Mouse (Mus musculus) CH12.LX (cell line): ENCODE results near the gene Plin3. TPM values are rescaled to one million over a fixed set of nuclear protein-coding genes. Genes with fewer than 3 reads are reported as not detected.
"Not testable (repeated sequence)": the region's sequence is repeated elsewhere in the genome, so short reads cannot be mapped to it uniquely, and the experiment has no call there.

Experiments used
- DNase-seq: peaks from one replicate; pipeline ENCODE4 v3.0.0-alpha.2; 2013; ENCODE audit errors: extremely low read depth
- H3K27ac ChIP-seq: 2 replicates; pipeline ENCODE4 v1.5.1; 2012; ENCODE audit warnings: low read depth, mild to moderate bottlenecking, control low read depth, moderate library complexity; ENCODE audit not compliant: insufficient read depth
- H3K27me3 ChIP-seq: replicated peaks from 2 replicates; pipeline ENCODE3; 2012; ENCODE audit warnings: inconsistent platforms
- H3K36me3 ChIP-seq, 2 experiments: replicated peaks in 1 of 2; 2 replicates each; pipeline versions ENCODE3 to v1.6.1; 2012; ENCODE audit warnings: inconsistent platforms in 1 of 2, low read length in 1 of 2, mild to moderate bottlenecking in 1 of 2, mixed read lengths in 1 of 2, moderate library complexity in 1 of 2; ENCODE audit not compliant: control insufficient read depth in 1 of 2, insufficient read depth in 1 of 2
- H3K4me1 ChIP-seq, 2 experiments: 2 replicates each; pipeline ENCODE4 v1.6.1; 2012; ENCODE audit warnings: inconsistent platforms in 1 of 2, moderate library complexity in 1 of 2; ENCODE audit not compliant: insufficient read depth in 2 of 2, control insufficient read depth in 1 of 2
- H3K4me2 ChIP-seq: 2 replicates; pipeline ENCODE4 v1.6.1; 2012; ENCODE audit warnings: low read depth, mild to moderate bottlenecking, control low read depth; ENCODE audit not compliant: poor library complexity, insufficient read depth, severe bottlenecking
- H3K4me3 ChIP-seq, 3 experiments: fragments of 150-350 bp in 1 of 3; sonication (generic) in 1 of 3; replicated peaks in 1 of 3; 2 replicates each; pipeline versions ENCODE3 to v1.5.1; 2011 to 2012; ENCODE audit warnings: low read depth in 2 of 3, low read length in 2 of 3, mild to moderate bottlenecking in 2 of 3, moderate library complexity in 2 of 3, control low read depth in 1 of 3, improper control_type of control experiment in 1 of 3, inconsistent platforms in 1 of 3, mixed read lengths in 1 of 3; ENCODE audit not compliant: poor library complexity in 1 of 3
- H3K79me2 ChIP-seq: replicated peaks from 2 replicates; pipeline ENCODE4 v1.6.1; 2012; ENCODE audit warnings: mild to moderate bottlenecking, moderate library complexity; ENCODE audit not compliant: control insufficient read depth, poor library complexity, insufficient read depth, severe bottlenecking; ENCODE audit errors: extremely low read depth
- H3K9ac ChIP-seq: 2 replicates; pipeline ENCODE4 v1.6.1; 2012; ENCODE audit warnings: low read depth, mild to moderate bottlenecking, control low read depth, moderate library complexity; ENCODE audit not compliant: insufficient read depth
- H3K9me3 ChIP-seq: replicated peaks from 2 replicates; pipeline ENCODE3; 2012; ENCODE audit warnings: low read length, inconsistent platforms, mixed read lengths
- BHLHE40 ChIP-seq: IDR thresholded peaks from 2 replicates; pipeline ENCODE4 v1.6.1; 2011; ENCODE audit warnings: mild to moderate bottlenecking, low read depth, low read length, improper control_type of control experiment
- CTCF ChIP-seq, 2 experiments: IDR thresholded peaks in 1 of 2; conservative IDR thresholded peaks in 1 of 2; 2 replicates each; pipeline ENCODE4 v1.5.1; 2011 to 2012; ENCODE audit warnings: low read depth in 2 of 2, low read length in 2 of 2, improper control_type of control experiment in 1 of 2, inconsistent platforms in 1 of 2, mild to moderate bottlenecking in 1 of 2, moderate library complexity in 1 of 2
- ELF1 ChIP-seq: IDR thresholded peaks from 2 replicates; pipeline ENCODE4 v1.6.1; 2014; ENCODE audit warnings: low read depth, mild to moderate bottlenecking, inconsistent platforms, low read length, improper control_type of control experiment
- MAX ChIP-seq: IDR thresholded peaks from 2 replicates; pipeline ENCODE4 v1.6.1; 2011; ENCODE audit warnings: low read length, improper control_type of control experiment
- MXI1 ChIP-seq: IDR thresholded peaks from 2 replicates; pipeline ENCODE4 v1.6.1; 2011; ENCODE audit warnings: mild to moderate bottlenecking, low read depth, low read length, improper control_type of control experiment
- MYC ChIP-seq: IDR thresholded peaks from 2 replicates; pipeline ENCODE4 v1.6.1; 2011; ENCODE audit warnings: low read depth, mild to moderate bottlenecking, improper control_type of control experiment, low read length
- TCF12 ChIP-seq: IDR thresholded peaks from 2 replicates; pipeline ENCODE4 v1.6.1; 2014; ENCODE audit warnings: low read depth, mild to moderate bottlenecking, inconsistent platforms, low read length, improper control_type of control experiment
- UBTF ChIP-seq: IDR thresholded peaks from 2 replicates; pipeline ENCODE4 v1.6.1; 2012; ENCODE audit warnings: low read depth, mild to moderate bottlenecking, inconsistent platforms, low read length, improper control_type of control experiment, moderate library complexity
- USF1 ChIP-seq: IDR thresholded peaks from 2 replicates; pipeline ENCODE4 v1.6.1; 2014; ENCODE audit warnings: low read depth, mild to moderate bottlenecking, inconsistent platforms, low read length, improper control_type of control experiment
- ZNF384 ChIP-seq: IDR thresholded peaks from 2 replicates; pipeline ENCODE4 v1.6.1; 2012; ENCODE audit warnings: low read depth, low read length, improper control_type of control experiment, inconsistent platforms
- dilution Hi-C: fragments of 300-500 bp; cut with MboI; formaldehyde crosslinking; loops from 2 replicates; pipeline ENCODE4 v1.14.3; 2020; ENCODE audit warnings: low sequenced_read_pairs; ENCODE audit not compliant: extremely low pct_unique_long_range_greater_than_20kb, extremely low pct_ligation_motif_present
- in situ Hi-C: fragments of 300-500 bp; cut with MboI; formaldehyde crosslinking; loops from 3 replicates; pipeline ENCODE4 v1.14.3; 2019; ENCODE audit warnings: low sequenced_read_pairs, low pct_ligation_motif_present, low pct_unique_long_range_greater_than_20kb, mixed read lengths
- polyA plus RNA-seq: library from polyadenylated mRNA; unstranded; fragments of >175 nt; gene quantifications from 2 replicates; pipeline ENCODE4 v1.2.1, GENCODE M21; 2012; ENCODE audit warnings: low read depth; ENCODE audit not compliant: insufficient read length
- total RNA-seq, 2 experiments: library from RNA; depleted of rRNA; stranded (reverse); fragments of 300-350 nt in 1 of 2; fragments of >200 nt in 1 of 2; gene quantifications; 2 replicates each; pipeline ENCODE4 v1.2.3; 2012 to 2014

Plin3 gene
- total and polyA plus RNA-seq, 3 experiments: 17.3 to 23.3 (median 18.5) TPM

GRCm38 (mm10) chr17:56258812-56259211, 33.9 kb downstream of the Plin3 start:
- in situ Hi-C loops: loop anchor here (5.0 kb wide), 1 partner anchor 57 kb away; no protein-coding TSS in a partner anchor
- peak overlapping the region; percentile 48 to 98 (median 54) for H3K4me3 ChIP-seq
- peaks cover 17 to 46% of the 10 kb centered on the region in 2 experiments for H3K4me1 ChIP-seq
- TF ChIP-seq MAX: peak; percentile 57; the same call in 1 of the 2 replicates
- TF ChIP-seq USF1: peak; percentile 28; the same call in 1 of the 2 replicates
- peak; percentile 59 for TF ChIP-seq ZNF384
- 0 out of 2 replicates have a peak, but pooled peaks have one; percentile 16 for TF ChIP-seq ELF1
- peak overlapping the region; percentile 77 for H3K27ac ChIP-seq
- H3K27me3 ChIP-seq, H3K9me3 ChIP-seq, DNase-seq, dilution Hi-C loops: not testable (repeated sequence)
- peaks cover 61% of the 10 kb centered on the region for H3K79me2 ChIP-seq
- H3K4me2 ChIP-seq: peak overlapping the region; percentile 95
- peaks cover 31 to 49% of the 10 kb centered on the region in 2 experiments for H3K36me3 ChIP-seq
- peak overlapping the region; percentile 82 for H3K9ac ChIP-seq

GRCm38 (mm10) chr17:56258269-56258668, 34.4 kb downstream of the Plin3 start:
- Histone ChIP-seq H3K9ac (peak overlapping the region; percentile 84), H3K4me3 (peak overlapping the region; percentile 48 to 98 (median 54)), H3K27ac (peak overlapping the region; percentile 77), H3K36me3 (peaks cover 31 to 49% of the 10 kb centered on the region in 2 experiments), H3K4me2 (peak overlapping the region; percentile 95), H3K79me2 (peaks cover 61% of the 10 kb centered on the region), H3K4me1 (peaks cover 17 to 45% of the 10 kb centered on the region in 2 experiments)
- H3K27me3 ChIP-seq, DNase-seq, dilution Hi-C loops, H3K9me3 ChIP-seq: not testable (repeated sequence)
- TF ChIP-seq MXI1 (peak; percentile 42; the same call in 1 of the 2 replicates), MYC (peak; percentile 55; the same call in 1 of the 2 replicates), CTCF (conservative IDR thresholded peaks at IDR 0.05 in 1 of 2, IDR thresholded peaks at IDR 0.05 in 1 of 2; ENCODE audit: low read depth in 2 of 2, low read length in 2 of 2) (peak in 1 of 2 experiments; percentile 39; a peak in 2 of 4 replicates)
- in situ Hi-C loops: loop anchor here (5.0 kb wide), 1 partner anchor 56 kb away; no protein-coding TSS in a partner anchor

- peak overlapping the region; percentile 95 for H3K4me2 ChIP-seq
- in situ Hi-C loops: loop anchor here (5.0 kb wide), 1 partner anchor 55 kb away; no protein-coding TSS in a partner anchor
- H3K9ac ChIP-seq: peak overlapping the region; percentile 84
- DNase-seq: no peak
- H3K27me3 ChIP-seq: no peaks in the 10 kb centered on the region
- peaks cover 10 to 35% of the 10 kb centered on the region in 2 experiments for H3K4me1 ChIP-seq
- peak overlapping the region; percentile 53 to 98 (median 62) for H3K4me3 ChIP-seq
- H3K79me2 ChIP-seq: peaks cover 53% of the 10 kb centered on the region
- TF ChIP-seq UBTF (0 out of 2 replicates have a peak, but pooled peaks have one; percentile 20), BHLHE40 (peak; percentile 13; the same call in 1 of the 2 replicates), TCF12 (peak; percentile 6; the same call in 1 of the 2 replicates), ZNF384 (no peak)
- TF ChIP-seq, all 38 proteins: peak for 3
- no peaks in the 10 kb centered on the region for H3K9me3 ChIP-seq
- H3K36me3 ChIP-seq: peaks cover 23 to 40% of the 10 kb centered on the region in 2 experiments
- H3K27ac ChIP-seq: peak overlapping the region; percentile 36
- dilution Hi-C loops: no loop called here
These were observed 35.3 kb downstream of the Plin3 start for GRCm38 (mm10) chr17:56257181-56257894.
